Mouse (Mus musculus) small intestine, adult 2 months (tissue): ENCODE results near the gene Ssbp3.

Experiments
- CTCF ChIP-seq: fragments of 200-500 bp; IDR thresholded peaks from 2 replicates; pipeline ENCODE4 v1.5.1; 2012; ENCODE audit warnings: low read depth, mild to moderate bottlenecking, control low read depth, inconsistent platforms, low read length, moderate library complexity, mixed read lengths; ENCODE audit not compliant: insufficient replicate concordance, insufficient read length; ENCODE audit errors: extremely low read depth
- POLR2A ChIP-seq: fragments of 200-500 bp; IDR thresholded peaks from 2 replicates; pipeline ENCODE4 v1.6.1; 2012; ENCODE audit warnings: low read depth, mild to moderate bottlenecking, control low read depth, inconsistent platforms, low read length, moderate library complexity

- TF ChIP-seq POLR2A (no peak), CTCF (no peak)
Measured at GRCm38 (mm10) chr4:107006807-107007206, 96.3 kb downstream of the Ssbp3 start.
